Mouse (Mus musculus) kidney, postnatal 10 days (tissue): ENCODE measurements around the gene Ifnb1.
A peak's percentile ranks its signal among the peaks of the same experiment; 100 is the strongest.
"Not testable (repeated sequence)": the region's sequence is repeated elsewhere in the genome, so short reads cannot be mapped to it uniquely, and the experiment has no call there.

ENCODE experiments used
- DNase-seq: peaks from one replicate; pipeline ENCODE4 v3.0.0; 2021; ENCODE audit warnings: mixed read lengths

Ifnb1 gene

DNA sequence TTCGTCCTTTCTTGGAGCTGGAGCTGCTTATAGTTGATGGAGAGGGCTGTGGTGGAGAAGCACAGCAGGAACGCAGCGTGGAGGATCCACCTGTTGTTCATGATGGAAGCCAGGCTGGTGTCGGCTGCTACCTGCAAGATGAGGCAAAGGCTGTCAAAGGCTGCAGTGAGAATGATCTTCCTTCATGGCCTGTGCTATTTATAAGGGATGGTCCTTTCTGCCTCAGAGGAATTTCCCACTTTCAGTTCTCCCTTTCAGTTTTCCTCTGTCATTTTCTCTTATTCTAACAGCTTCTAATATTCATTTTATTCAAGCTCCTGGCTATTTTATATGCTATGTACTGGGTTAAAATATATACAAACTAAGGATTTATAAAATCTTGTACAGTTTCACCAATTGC, at the start of gene Ifnb1:
Gene Ifnb1, minus strand, starts transcription at position 101 of the 400 bp plus-strand sequence.
- no peak for DNase-seq

DNA sequence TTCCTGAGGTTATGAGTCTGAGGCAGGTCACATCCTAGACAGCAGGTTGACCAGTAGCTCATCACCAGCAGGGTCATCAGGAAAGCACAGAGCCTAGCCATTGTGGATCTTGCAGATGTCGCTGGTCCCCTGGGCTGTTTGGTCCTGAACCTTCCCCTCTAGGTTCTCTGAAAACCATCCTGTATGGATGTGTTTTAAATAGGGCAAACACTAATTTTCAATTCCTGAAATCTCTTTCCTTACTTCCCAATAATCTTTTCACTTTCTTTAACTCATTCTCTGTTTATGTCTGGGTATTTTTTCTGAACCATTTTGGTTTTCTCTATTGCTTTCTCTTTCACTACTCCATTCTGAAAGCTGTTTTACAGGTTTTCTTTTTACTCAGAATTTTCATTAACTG, 49.1 kb upstream of the Ifnb1 start, which contains the start of gene Ifna14:
Gene Ifna14, minus strand, starts transcription at position 101 of the 400 bp plus-strand sequence.
- no peak for DNase-seq

DNA sequence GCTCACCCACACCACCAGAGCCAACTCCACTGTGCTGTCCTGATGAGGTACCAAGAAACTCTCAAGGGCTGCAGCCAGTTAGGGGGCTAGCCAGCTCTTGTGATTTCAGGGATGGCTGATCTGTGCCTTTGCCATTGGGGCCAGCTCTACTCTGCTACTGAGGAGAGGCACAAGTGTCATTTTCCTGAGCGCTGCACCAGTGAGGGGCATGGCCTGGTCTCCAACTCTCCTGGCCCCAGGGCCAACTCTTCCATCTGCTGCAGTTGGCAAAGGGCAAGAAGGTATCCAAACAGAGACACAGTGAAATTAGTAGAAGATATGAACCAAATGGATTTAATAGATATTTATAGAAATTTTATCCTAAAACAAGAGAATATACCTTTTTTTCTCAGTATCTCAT, 39.2 kb upstream of the Ifnb1 start:
- no peak for DNase-seq

DNA sequence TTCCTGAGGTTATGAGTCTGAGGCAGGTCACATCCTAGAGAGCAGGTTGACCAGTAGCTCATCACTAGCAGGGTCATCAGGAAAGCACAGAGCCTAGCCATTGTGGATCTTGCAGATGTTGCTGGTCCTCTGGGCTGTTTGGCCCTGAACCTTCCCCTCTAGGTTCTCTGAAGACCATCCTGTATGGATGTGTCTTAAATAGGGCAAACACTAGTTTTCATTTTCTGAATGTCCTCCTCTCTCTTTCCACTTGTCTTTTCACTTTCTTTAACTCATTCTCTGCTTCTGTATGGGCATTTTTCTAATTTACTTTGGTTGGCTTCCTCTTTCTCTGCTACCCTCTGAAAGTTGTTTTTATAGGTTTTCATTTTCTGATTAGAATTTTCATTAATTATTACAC, 35.6 kb upstream of the Ifnb1 start, which contains the start of gene Ifna15:
Gene Ifna15, minus strand, starts transcription at position 101 of the 400 bp plus-strand sequence.
- DNase-seq = not testable (repeated sequence)

DNA sequence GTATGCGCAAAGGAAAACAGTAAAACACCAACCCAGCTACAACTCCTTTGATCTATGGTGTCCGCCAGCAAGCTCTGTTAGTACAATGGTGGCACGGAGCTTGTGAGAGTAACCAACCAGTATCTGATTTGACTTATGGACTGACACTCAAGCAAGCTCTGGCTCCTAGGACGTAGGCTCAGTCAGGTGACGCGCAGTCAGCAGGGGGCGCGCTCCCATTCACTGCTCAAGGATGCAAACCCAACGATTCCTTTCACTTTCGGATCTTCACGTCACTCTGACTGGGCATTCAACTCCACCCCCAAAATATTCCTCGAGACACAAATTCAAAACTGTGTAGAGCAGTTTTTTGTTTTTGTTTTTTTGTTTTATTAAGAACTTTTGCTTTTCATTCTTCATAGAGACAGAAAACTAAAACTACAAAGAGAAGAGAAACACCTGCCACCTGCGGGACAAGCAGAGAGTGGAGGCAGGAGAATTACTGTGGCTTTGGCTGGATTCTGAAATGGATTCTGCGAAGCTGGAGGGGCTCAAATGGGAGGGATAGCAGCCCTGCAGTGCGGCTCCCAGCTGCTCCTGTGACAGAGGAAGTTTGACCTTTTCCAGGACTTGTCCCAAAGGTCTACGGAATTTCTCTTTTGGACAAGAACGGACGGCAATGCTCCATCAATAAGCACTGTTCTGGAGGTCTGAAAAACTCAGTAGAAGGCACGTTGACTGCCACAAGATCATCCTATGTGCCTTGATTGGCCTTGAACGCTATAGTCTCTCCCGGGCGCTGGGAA, 27.8 kb upstream of the Ifnb1 start:
- DNase-seq = peak; percentile 88

DNA sequence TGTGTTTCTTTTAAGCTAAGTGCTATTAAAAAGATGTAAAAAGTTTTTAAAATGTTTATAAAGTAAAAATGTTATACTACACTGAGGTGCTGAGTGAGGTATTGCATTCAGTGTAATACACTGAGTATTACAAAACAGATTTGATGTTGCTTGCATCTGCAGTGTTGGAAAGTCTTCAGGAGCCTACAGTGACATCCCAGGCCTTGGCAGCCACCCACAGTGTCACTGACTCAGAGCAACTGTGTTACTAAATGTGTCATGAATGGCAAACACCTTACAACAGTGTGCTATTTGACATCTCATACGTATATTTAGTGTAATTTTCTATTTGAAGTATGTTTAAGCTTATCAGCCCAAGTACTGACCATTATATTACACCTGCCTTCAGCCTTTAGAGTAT, 25.4 kb upstream of the Ifnb1 start:
- DNase-seq = no peak

DNA sequence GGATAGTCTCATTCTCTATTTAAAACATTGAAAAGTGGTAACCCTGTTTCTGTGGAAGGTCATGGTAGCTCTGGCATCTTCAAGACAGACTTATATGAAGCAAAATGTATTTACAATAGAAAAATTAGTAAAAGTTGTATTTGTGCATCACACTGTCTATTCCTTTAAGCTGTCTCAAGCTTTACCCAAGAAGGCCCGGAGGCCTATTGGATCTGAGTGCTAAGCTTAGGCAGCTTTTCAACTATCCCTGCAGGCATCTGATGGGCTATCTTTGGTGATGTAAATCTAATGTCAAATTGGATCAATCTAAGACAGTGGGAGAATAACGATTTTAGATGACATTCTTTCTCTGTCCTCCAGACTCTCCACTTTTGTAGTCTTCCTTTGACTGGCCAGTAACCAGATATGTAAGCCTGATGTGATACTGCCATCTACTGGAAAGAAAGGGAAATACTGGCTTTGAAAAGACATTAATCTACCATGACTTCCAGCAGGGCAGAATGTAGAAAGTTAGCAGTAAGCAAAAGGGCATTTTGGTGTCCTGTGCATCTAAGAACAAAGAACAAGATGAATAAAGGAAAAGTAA, 21.2 kb upstream of the Ifnb1 start:
- no peak for DNase-seq

DNA sequence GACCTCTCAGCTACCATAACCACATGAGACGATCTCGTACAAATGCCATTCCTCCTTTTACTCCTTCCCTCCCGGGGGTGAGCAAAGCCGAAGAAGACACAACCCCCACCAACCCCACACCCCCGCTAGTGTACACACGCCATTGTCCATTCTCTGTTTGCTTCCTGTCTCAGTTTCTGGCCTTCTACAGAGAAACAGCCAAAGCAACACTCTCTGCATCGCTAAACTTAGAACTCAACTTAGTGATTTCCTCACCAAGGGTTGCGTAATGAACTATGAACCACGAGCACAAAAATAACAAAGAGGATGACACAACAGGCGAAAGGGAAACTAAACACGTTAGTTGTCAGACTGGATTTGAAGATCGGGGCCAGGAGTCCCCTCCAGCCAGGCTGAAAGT, 14.8 kb upstream of the Ifnb1 start:
- no peak for DNase-seq

DNA sequence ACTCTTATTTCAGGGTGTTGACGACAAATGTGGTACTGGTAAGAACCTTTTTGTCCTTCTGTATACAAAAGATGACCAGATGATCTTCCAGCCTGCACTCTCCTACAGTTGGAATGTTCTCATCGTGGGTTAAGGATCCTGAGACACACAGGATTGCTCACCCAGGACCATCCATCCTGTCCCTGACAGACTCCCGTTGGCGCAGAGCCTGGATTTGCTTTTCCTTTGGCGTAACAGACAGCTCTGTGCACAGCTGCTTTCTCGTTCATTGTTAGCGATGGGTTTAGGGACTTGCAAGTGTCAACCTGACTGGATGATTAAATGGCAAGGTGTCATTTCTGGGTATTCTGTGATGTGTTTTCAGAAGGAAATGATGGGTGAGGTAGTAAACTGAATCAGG, 14.1 kb upstream of the Ifnb1 start:
- DNase-seq = peak; percentile 55

DNA sequence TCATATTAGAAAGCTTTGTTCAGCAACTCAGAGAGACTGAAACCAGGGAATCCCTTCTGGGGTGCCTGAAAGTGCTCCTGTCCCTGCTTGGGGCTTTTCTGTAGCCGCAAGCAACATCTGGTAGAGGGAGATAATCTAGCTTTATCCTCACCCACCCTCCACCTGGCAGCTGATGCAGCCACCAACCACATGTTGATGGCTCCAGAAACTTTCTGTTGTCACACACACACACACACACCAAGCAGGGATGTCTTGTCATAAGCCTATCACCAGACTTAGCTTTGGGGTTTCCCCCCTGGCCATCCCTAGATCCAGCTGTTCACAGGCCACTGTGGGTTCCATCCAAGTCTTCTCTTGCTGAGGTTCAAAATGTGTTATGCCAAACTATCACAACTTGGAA, 13.2 kb upstream of the Ifnb1 start:
- no peak for DNase-seq

DNA sequence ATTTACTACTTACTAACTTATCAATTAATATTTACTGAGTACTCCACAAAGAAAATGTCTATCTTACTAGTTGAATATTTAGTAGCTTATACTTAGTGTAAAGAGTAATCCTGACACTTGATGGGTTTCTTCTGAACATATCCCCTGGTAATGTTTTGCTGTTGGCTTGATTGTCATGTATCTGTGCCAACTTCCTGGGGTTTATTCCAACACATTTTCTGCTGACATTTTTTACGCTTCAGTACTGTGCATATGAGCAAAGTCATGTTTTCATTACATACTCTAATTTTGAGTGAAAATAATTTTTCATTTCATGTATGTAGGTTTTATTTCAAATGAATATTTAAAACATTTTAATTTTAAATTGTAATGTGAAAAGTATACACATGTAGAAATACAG, 12.3 kb upstream of the Ifnb1 start:
- DNase-seq = no peak

DNA sequence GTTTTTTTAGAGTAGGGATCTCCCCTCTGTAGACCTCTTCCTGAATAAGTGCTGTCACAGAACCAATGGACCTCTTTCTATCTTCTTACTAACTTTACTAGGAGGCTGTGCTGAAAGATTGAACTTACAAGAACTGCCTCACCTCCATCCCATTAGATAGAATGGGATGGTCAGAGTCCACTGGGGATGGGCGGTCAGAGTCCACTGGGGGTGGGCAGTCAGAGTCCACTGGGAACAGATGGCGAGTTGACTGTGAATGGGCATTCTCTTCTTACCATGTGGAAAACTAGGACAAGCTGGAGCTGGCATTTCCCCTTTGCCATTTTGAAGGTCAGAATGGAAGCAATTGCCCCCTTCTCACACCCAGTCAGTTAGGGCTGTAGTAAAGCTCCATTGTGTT, 10.9 kb upstream of the Ifnb1 start:
- DNase-seq = no peak

DNA sequence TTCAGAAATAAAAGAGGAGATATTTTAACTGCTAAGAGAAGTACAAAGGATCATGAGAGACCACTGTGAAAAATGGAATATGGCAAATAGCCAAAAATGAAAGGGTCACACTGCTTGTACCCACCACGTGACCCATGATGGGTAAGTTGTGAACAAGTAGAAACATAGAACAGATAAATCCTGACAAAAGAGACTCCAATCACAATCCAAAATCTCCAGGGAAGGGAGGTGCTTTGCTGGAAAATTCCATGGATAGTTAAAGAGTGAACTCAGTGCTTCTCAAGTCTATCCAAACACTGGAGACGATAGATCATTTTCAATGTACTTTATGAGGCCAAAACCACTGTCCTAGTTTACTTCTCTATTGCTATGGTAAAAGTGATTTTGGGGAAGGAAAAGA, 8.3 kb upstream of the Ifnb1 start:
- no peak for DNase-seq

DNA sequence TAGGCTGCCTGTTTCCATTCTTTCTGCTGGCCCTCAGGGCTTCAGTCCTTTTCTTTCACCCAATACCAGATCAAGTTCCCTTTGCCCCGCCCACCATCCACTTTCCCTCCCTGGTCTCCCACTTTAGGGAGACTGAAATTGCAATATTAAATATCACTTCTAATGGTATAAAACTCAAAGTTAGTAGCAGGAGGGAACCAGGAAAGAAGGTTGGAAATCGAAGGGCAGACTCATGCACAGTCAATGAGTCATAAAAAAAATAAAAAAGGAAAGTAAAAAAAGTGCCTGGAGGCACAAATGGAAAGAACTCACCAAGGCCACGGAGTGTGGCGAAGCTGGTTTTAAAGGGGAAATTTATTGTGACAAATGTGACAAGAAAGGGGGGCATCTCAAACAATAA, 7.7 kb upstream of the Ifnb1 start:
- no peak for DNase-seq

DNA sequence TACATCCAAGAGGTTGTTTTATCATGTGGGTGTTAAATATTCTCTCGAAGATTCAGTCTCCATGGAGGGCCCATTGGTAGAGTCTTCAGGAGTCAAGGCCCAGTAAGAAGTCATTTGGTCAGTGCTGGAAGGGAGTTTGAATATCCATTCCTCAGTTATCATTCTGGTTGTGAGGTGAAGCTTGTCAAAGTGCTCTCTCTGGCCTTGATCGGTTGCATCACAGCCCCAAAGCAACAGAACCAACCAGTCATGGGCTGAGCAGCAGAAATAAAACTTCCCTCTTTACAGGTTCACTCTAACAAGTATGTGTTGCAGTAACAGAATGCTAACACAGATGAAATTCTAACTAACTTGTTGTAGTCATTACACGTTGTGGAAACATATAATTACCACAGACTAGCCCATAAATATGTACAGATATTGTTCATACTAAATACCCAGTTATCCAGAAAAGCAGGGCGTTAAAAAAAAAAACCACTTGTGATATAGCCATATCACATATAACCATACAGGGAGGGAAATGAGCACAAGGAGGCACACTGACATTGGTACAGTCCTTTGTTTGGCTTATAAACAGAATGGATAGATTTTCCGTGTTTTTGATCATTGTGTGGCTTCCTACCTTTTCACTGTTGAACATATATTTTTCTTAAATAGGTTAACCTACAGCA, 3.9 kb upstream of the Ifnb1 start:
- DNase-seq = no peak

DNA sequence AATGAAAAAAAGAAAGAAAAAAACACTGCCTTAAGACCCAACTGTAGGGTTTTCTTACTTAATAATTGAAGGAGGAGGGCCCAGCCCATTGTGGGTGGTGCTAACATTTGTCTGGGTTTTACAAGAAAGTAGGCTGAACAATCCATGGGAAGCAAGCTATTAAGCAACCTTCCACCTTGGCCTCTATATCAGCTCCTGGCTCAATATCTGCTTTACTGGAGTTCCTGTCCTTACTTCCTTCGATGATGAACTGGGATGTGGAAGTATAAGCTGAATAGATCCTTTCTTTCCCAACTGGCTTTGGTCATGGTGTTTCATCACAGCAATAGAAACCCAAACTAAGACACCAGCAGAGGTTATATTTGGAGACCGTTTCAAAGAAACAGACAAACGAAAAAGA, 2.8 kb upstream of the Ifnb1 start:
- DNase-seq = no peak

DNA sequence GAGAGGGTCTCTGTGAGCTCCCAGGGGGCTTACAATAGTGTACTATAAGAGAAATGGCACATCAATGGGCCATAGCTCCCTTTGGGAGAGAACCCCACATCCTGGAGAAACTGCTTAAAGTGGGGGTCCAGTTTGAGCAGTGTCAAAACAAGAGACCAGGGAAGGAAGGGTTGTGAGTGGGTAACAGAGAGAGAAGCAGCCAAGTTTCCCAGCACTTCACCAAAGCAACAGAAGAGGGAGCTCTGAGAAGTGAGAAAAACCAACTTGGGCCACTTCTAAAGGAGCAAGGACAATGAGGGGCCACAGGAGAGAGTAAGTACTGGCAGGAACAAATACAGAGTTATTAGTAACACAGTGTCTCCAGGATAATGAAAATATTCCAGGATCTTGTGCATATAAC, 667 bp upstream of the Ifnb1 start:
- peak; percentile 42 for DNase-seq

DNA sequence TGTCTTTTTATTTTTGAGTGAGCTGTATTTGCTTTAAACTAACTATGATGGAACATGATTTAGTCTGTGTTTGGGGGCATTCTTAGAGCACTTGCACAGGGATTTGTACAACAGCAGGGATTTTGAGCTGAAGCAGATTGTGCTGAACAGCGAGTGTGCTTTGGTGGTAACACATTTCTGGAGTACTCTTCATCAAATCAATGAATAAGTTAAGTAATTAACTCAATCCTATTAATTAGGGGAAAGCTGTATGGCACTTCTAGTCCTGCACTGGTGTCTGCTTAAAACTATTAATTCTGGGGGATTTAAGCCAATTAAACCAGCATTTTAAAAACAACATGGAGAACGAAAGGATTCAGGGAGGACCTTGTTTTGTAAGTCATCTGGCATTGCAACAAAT, 4.6 kb downstream of the Ifnb1 start:
- no peak for DNase-seq

DNA sequence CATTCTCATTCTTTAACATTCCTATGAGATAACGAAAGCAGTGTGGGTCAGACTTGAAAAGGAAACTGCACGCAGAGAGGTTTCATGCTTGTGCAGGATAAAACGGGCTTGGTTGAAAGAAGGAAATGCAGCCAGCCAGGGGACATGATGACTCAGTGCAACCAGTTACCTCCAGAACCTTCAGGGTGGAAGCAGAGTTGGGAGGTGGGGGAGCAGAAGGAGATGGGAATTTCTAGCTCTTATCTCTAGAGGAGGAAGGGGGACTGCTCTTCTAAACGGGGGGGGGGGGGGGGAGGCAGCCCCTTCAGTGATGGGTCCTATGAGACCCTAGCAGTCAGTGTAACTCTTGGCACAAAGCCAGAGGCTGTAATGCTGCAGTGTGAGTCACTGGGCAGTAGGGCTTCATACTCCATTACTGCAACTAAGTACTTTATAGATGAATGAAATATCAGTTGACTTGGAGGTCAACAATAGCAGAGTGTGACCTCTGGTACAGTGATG, 6.8 kb downstream of the Ifnb1 start:
- peak; percentile 55 for DNase-seq

DNA sequence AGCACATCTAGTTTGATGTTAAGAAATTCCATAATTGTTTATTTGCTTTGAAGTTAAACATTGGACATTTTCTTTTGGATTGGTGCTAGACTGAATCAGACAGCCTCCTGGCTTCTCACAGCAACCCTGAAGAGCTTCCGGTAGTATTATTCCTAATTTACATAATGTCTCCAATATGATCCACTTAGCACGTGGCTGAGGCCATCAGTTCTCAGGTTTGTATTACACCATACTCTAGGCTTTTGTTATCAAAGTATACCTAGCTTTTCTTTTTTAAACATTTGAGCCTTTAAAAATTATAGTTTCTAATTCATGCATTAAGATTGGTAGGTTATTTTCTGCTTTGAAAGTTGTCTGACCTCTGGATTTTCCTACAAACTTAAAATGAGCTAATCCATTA, 7.3 kb downstream of the Ifnb1 start:
- DNase-seq = no peak

DNA sequence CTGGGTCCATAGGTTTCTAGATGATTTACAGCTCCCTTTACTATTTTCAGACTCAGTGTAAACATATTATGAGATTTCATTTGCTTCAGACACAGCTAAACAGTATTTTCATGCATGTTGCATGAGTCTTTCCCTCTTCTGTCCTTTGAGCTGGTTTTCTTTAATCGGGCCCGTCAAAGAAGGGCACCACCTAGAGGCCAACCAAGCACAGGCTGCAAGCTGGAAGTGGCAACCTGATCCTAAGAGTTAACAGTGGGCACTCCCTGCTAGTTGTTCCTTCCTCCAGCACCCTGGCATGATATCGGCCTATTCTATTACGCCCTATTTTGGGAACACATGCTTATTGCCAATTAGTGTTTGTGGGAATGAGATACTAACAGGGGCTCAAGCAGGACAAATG, 8.2 kb downstream of the Ifnb1 start:
- DNase-seq = peak; percentile 75

DNA sequence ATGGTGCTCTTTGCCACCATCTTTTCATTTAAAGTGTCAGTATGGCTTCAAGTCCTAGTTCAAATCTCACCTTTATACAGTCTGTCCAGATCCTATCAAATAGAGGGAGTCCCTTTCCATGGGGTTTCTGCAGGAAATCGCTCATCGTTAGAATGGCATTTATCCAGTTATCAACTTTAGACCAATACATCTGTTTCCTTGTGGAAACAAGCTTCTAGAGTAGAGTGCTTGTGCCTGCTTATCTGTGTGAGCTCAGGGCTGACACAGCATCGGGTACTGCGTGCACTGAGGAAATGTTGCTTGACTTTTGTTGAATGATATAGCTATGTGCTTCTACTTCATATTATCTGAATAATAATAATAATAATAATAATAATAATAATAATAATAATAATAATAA, 8.8 kb downstream of the Ifnb1 start:
- no peak for DNase-seq

DNA sequence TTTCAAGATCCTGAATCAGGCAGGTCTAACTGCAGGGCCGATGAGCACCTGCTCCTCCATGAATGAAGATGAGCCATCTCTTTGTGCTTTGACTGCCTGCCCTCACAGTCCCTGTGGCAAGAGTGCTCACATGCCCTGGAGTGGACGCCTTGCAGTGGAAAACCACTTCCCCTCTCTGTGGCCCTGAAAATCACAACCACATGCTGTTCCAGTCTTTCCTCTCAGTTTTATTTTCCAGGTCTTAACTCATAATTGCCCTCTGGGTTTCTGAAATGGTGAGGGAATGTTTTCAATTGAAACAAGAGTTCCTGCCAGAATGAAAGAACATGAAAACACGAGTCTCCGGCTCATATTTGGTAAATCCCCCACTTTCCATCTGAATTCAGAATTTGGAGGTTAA, 18.8 kb downstream of the Ifnb1 start:
- no peak for DNase-seq

DNA sequence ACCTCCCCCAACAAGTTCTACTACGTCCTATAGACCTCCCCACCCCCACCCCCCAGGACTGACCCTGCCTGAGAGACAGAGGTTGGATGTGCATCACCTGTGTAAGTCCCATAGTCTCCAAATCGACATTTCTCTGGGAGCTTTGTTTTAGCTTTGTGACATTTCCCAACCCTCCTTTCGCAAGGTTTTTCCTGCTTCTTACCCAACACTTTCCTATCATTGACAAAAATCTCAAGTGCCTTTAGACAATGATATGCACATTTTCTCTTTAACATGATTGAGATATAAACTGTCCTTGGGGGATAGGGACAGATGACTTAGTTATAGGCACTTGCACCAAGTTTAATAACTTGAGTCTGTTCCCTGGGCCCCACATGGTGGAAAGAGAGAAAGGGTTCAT, 21.3 kb downstream of the Ifnb1 start:
- DNase-seq = no peak
